Mouse (Mus musculus): Measurements from ENCODE around the gene Exoc7.

The Exoc7 gene

DNA sequence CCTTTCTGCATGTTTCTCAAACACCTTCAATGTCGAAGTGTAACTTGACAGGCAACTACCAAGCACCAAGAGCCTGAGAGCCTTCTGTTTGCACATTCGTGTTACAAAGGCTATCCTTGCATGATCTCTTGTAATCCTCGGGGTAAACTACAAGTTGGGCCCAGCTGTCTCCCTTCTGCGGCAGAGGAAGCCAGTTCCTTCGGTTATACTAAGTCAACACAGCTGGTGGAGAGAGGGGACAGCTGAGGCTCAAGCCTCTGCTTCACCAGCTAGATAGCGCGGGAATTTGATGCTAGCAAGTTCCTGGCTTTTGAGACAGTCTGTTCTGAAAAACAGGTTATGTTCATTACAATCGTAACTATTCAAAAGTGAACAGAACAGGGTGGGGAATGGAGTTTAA lies 5.3 kb upstream of the Exoc7 start:
- no peak for DNase-seq (ENCODE audit: low spot score)

DNA sequence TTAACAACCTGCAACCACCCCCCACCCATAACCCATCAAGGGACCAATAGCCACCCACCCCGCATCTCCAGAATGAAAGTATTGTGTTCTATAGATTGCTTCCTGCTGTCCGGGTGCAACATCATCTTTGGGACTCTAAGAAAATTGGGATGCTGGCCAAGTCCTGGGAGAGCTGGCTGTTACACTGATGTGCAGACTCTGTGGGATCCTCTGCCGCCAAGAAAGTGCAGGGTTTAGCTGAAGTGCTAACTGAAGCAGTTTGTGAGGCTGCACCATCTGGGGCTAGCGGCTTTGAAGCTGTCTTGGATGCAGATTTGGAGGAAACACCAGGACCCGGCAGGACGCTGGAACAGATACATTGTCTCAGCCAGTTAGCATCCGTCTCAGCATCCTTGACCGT lies 4.1 kb upstream of the Exoc7 start:
- no peak for DNase-seq (ENCODE audit: low spot score)

DNA sequence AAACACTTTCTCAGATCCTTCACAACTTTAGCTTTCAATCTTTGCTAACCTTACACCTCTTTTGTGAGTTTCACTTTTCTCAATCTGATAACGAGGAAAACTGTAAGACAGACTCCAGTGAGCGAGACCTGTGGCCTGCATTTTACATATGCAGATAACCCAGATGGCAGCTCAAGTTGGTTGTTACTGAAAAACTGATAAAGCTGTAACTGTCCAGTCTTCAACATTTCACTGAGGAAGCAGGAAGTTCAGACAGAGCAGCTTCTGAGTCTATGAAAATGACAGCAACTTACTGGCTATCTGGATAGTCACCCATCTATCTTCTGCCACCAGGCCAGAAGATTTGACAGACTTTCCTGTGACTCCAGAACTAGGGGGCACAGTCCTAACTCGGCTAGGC lies 2.6 kb upstream of the Exoc7 start:
- DNase-seq (ENCODE audit: low spot score), result no peak

DNA sequence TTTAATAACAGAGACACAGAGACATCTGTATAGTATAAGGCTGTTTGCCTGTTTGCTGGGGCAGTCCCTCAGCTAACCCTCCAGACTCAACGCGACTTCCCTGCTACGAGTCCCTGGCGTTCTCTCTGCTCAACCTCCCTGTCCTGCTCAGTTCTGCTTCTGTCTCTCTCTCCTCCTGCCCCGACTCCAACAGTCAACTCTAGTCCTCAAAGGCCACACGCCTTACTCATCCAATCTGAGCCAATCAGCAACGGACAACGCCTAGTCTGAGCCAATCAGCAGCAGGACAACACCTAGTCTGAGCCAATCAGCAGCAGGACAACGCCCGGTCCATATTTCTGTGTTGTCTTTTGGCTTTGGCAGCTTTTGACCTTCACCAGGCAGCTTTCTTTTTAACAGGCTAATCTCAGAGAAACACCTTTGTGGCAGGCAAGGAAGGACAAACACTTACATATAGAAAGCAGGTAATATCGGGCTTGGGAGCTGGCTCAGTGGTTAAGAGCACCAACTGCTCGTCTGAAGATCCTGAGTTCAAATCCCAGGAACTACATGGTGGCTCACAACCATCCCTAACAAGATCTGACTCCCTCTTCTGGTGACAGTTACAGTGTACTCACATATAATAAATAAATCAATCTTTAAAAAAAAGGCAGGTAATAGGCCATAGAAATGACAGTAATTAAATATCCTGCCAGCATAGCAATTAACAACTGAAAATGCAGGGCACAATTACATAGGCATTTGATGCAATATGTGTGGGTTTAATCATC lies 914 bp upstream of the Exoc7 start:
- no peak for DNase-seq (ENCODE audit: low spot score)

DNA sequence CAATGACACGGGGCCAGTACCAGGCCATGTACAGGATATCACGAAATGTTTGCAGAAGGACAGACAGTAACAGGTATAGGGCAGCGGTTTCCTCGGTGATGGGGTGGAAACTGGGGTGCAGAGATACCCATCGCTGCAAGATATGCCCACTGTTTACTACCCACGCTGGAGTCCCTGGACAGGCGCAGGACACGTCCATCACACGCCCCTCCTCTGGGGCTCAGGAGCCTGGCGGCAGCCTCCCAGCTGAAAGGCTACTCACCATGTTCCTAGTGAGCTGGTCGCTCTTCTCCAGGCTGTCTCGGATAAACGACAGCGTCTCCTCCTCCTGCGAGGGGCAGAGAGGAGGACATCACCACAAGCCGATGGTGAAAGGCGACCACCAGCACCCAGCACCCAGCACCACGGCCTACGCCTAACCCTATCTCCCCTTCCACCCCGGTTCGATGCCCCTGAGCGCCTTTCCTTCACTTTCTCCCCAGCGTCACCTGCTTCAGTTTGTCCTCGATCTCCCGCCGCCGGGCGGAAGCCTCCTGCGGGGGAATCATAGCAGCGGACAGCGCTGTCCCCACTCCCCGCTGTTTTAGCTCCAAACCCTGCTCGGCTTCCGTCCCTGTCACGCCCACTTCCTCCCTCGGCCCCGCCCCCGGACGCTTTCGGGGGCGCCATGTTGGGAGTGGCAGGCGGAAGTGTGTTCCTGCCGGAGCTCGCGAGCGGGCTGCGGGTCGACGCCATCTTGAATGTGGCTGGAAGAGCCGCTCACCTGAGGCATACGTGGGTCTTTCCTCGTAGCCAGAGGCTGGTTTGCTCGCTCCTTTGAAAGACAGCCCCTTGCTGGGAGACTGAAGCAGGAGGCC lies 679 bp downstream of the Exoc7 start:
- peak; percentile 99 for DNase-seq (ENCODE audit: low spot score)

DNA sequence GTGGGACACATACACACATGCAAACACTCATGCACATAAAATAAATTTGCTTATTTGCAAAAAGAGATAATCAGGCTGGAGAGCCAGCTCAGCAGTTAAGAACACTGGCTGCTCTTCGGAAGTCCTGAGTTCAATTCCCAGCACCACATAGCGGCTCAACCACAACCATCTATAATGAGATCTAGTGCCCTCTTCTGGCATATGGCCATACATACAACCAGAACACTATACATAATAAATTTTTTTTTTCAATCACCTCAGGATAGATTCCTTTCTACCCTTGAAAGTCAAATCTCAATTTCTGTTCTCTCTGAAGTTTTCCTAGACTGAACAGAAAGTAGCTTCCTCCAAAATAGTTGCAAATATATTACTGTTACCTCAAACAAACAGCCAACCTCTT lies 1.6 kb downstream of the Exoc7 start:
- DNase-seq (ENCODE audit: low spot score), result no peak

DNA sequence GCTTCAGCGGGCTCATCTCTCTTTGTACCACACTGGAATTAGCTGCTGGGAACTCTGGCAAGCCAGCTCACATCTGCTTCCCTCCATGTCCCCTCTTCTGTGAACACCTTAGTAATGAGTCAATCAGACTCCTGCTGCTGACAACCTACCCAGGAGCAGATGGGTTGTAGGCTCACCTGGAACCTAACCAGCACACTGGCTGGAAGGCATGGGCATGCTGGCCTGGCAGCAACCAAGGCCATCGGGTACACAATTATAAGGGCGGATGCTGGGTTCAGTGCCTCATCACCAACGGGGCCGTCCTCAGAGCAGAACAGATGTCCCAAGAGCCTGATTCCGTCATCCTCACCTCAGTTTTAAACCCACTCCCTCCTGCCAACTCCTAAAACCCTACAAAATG lies 8.4 kb downstream of the Exoc7 start:
- no peak for DNase-seq (ENCODE audit: low spot score)

DNA sequence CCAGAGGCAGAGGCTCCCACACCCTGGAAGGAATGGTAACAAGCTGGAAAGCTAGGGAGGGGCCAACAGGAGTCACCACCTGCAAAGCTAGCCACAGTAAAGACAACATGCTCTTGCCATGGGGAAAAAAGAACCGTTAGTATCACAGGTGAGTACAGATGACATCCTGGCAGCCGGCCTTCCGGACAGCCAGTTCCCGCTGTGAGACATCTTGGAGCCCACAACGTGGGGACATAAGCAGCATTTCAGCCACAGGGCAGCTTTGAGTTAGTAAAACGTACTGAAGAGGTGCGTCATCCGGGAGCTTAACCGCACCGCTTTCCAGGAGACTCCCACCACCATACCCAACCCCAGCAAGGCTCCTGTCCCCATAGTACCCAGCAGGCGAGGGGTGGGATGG lies 8.8 kb downstream of the Exoc7 start:
- DNase-seq (ENCODE audit: low spot score), result no peak

DNA sequence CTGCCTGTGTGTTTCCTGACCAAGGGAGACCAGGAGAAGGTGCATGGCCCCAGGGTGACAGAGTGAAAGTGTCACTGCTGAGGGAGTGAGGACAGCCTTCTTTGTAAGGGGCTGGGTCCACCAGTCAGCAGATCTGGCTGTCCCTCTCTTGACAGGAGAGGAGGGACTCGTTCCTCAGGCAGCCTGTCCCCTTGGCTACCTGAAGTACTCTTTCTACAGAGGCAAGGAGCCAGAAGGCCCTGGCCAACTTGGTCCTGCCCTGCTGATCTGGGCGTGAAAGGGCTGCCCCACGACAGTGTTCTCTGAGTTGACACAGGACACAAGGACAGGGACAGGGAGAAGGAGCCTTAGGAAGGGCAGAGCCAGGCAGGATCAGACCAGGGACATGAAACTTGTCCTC lies 10.0 kb downstream of the Exoc7 start:
- no peak for DNase-seq (ENCODE audit: low spot score)

DNA sequence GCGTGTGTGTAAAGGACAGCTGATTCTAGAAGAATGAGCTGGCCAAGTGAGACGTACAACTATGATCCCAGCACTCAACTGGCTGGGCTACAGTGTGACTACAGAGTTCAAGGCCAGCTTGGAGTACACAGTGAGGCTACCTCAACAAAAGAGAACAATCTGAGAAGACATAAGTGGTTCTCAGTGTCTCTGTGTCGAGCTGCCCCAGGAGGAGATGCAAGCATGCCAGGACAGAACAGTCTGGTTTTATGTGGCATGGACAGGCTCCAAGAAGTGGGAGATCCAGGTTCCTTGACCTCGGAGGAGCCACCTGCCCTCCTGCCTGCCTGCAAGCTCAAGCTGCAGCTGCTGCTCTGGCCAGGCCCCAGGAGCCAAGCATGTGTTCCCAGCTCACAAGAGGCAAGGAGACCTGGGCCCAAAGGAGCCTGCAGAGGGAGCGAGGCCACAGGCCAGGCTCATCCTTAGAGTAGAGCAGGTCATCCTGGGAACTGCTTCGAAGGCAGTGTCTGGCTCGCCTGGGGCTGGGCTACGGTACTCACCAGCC lies 10.8 kb downstream of the Exoc7 start:
- peak; percentile 69 for DNase-seq (ENCODE audit: low spot score)

DNA sequence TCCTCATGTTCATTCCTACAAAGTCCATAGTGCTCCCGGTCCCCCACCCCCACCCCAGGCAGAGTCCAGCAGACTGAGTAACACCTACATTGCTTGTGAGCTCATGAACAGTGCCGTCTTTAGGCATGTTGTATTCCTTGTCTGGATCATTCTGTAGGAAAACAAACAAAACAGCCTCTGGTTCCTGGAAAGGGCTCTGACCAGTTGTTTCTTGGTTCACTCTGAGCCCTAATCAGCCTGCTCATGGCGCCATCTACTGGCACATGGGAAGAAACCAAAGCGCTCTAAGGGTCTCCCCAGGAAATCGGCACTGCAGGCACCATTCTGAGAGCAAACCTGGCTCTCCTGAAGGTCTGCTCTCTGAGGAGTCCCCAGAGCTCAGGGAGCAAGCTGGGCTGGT lies 12.7 kb downstream of the Exoc7 start:
- peak; percentile 74 for DNase-seq (ENCODE audit: low spot score)

DNA sequence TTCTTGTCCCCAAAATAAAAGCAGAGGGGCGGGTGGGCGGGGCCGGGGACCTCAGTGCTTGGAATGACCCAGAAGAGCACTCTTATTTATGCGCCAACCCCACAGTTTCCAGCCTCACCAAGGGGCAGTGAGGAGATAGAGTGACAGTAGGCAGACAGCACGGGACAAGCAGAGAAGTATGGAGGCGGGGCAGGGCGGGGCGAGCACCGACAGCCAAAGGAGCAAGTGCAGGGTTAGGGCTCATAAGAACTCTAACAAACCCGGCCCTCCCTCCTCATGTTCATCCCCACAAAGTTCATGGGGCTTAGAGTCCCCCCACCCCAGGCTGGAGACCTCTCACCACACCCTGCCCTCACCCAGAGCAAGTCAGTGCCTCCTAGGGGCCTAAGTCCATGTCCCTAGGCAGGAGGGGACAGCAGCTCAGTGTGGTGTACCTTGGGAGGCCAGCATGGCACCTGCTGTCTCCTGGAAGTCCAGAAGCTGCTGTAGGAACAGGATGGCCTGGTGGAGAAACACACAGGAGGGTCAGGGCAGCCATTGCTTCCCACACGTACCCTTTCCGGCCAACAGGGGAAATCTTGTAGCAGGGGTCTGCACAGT lies 13.4 kb downstream of the Exoc7 start:
- DNase-seq (ENCODE audit: low spot score), result no peak

DNA sequence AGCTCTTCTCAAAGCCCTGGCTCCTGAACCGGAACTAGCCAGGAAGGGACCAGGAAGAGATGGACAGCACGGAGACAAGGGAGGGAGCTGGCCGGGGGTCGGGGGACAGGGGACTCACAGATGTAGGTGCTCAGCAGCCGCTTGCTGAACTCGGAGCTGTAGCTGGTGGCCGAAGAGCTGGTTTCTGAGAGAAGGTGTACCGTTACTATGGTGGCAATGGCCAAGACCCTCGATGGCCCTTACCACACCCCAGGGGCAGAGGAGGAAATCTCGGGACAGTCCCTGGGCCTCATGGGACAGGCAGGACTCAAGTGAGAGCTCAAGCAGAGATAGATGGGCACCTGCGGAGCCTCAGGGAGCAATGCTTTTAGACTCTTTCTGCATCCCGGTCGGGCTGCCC lies 14.6 kb downstream of the Exoc7 start:
- DNase-seq (ENCODE audit: low spot score), result no peak

DNA sequence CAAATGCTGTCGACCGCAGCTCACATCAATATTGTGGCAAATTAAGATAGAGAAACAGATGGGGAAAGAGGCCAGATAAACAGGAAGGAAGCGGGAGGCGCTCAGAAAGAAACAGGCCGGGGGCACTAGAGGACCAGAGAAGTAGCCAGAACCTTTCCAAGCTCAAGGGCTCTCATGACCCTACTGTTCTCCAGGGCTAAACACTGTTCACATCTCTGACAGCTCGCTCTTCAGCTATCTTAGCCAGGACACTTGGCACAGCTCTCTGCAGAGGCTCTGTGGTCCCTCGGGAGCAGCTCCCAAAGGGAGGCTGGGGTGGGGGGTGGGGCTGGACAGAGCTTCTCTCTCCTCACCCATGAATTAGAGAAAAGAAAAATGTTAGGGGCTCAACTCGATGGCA lies 16.5 kb downstream of the Exoc7 start:
- no peak for DNase-seq (ENCODE audit: low spot score)

DNA sequence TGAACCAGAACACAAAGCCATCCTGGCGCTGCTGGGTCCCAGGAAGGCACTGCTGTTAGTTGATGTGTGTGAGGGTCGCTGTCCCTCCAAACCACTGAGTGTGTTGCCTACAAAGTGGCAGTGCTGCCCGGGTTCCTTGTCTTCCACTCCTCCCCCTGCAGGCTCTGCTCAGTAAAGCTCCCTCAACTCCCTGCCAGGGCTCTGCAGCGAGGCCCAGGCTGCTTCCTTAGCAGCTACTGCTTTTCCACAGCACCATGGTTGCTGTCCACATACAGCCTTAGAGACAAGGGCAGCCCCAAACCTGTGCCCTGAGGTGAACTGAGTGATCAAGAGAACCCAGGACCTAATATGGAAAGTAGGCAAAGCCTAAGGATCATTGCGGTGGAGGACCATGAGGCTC lies 19.7 kb downstream of the Exoc7 start:
- no peak for DNase-seq (ENCODE audit: low spot score)

DNA sequence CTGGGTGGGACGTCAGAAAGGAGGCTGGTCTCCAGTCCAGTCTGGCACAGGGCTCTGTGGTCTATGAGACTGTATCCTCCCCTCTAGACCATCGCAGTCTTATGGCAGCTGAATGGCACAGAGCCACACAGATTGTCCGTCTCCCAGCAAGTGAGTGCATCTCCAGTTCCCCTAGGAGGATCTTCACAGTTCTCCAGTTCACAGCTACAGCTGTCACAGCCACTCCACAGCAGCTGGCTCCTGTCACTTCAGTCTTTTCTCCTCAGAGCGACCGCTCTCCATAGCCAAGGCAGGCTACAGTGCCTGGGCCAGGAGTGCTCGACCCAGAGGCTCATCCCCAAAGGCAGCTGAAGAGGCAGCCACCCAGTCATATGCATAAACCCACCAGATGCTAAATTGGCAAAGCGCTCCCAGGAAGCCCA lies 21.3 kb downstream of the Exoc7 start:
- no peak for DNase-seq (ENCODE audit: low spot score)

DNA sequence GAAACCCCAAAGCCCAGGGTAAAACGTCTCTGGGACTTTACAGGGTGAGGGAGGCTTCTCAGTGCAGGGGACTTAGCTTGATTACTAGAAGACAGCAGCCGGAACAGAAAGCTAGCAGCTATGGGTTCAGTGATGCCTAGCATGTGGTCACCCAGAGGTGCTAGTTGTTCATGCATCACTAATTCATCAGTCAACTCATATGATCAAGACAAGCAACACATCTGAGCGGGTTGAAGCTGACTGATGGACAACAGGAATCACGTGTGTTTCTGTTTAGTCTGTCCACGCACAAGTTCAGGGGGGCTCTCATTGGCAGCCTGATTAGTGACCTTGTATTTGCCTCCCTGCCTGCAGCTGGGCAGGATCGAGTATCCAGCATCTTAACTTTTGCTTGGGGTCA lies 23.1 kb downstream of the Exoc7 start:
- DNase-seq (ENCODE audit: low spot score), result no peak

DNA sequence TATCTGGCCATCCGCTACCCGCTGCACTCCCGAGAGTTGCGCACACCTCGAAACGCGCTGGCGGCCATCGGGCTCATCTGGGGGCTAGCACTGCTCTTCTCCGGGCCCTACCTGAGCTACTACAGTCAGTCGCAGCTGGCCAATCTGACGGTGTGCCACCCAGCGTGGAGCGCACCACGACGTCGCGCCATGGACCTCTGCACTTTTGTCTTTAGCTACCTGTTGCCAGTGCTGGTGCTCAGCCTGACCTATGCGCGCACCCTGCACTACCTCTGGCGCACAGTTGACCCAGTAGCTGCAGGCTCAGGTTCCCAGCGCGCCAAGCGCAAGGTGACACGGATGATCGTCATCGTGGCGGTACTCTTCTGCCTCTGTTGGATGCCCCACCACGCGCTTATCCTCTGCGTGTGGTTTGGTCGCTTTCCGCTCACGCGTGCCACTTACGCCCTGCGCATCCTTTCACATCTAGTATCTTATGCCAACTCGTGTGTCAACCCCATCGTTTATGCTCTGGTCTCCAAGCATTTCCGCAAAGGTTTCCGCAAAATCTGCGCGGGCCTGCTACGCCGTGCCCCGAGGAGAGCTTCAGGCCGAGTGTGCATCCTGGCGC lies 24.0 kb downstream of the Exoc7 start:
- DNase-seq (ENCODE audit: low spot score), result no peak

DNA sequence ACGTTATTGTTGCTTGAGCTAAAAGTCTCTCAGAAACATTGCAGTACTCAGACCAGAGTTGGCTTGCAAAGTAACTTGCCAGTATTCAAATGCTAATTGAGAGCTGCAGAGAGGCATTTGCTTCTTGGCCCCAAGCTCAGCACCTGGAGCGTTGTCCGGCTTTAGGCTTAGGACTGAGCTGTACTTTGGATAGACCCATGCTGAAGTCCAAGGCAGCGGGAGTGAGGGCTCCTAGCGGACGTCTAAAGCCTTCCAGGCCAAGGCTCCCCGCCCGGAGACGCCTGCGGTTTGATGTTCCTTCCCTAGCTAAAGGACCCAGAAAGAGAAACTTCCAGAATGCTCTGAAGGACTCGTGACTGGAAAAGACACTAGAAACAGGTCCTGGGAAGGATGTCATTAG lies 24.9 kb downstream of the Exoc7 start:
- no peak for DNase-seq (ENCODE audit: low spot score)

DNA sequence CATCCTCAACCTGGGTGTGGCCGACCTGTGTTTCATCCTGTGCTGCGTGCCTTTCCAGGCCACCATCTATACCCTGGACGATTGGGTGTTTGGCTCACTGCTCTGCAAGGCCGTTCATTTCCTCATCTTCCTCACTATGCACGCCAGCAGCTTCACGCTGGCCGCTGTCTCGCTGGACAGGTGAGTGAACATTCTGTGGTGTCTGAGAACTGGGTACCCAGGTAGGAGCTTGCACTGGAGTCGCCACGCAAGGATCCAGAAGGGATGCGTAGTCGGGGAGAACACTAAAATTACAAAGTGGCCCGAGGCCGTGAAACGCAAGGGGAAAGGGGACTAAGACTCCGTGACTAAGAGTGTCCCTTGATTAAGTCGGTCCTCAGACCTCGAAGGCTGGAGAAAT lies 25.4 kb downstream of the Exoc7 start:
- no peak for DNase-seq (ENCODE audit: low spot score)

DNA sequence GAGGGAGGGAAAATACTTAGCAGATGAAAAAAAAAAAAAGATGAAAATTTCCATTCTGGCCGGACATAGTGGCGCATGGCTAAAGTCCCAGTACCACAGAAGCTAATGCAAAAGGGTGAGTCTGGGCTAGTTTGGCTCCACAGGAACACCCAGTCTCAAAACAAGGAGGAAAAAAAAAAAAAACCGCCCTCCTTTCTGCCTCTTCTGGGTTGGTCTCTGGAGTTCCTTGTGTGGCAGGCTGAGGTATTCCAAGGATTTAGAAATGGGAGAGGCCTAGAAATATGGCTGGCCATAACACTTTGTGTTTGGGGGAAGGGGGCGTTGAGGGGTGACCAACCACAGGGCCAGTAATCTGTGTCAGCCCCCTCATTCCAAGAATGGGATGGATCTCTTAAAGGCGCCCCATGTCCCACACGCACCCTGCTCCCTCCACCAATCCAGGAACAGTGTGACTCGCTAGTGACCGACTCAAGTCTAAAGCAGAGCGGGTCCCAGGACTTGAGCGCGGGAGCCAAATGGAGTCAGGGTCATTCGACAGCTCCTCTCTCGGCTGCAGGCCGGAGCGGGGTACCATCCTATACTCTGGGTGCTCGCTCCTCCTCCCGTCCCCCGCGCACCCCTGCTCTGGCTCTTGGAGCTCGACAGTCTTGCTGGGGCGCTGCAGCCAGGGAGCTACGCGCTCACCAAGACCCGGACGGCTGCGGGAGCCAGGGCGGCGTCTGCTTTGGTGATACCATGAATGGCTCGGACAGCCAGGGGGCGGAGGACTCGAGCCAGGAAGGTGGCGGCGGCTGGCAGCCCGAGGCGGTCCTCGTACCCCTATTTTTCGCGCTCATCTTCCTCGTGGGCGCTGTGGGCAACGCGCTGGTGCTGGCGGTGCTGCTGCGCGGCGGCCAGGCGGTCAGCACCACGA lies 26.0 kb downstream of the Exoc7 start, which contains the start of gene Galr2:
TSS of gene Galr2 (plus strand) at position 189 of the 913 bp plus-strand sequence.
- no peak for DNase-seq (ENCODE audit: low spot score)

Data from testis, postnatal 10 days (tissue).